Mouse (Mus musculus) brain, adult 2 months (tissue): ENCODE measurements around the gene Reep6.
A peak's percentile ranks its signal among the peaks of the same experiment; 100 is the strongest.
"Not testable (repeated sequence)": the region's sequence is repeated elsewhere in the genome, so short reads cannot be mapped to it uniquely, and the experiment has no call there.

Source experiments
- DNase-seq: peaks from one replicate; pipeline ENCODE4 v3.0.0; 2011; ENCODE audit warnings: low read depth, low spot score

Reep6 gene

GRCm38 (mm10) chr10:80325045-80325444 lies 4.7 kb upstream of the Reep6 start:
- no peak for DNase-seq

DNA sequence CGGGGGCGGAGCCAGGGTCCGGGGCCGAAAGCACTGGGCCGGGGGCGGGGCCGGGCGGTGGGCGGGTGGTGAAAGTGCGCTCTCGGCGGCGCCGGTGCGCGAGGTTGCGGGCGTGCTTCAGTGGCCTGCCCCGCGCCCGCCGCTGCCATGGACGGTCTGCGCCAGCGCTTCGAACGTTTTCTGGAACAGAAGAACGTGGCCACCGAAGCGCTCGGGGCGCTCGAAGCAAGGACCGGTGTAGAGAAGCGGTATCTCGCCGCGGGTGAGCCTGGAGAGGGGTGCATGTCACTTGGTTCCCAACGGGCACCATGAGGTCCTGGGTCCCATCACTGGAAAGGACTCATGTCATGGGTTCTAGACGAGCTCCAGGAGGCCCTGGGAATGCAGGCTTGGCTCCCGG lies 331 bp downstream of the Reep6 start:
- no peak for DNase-seq

DNA sequence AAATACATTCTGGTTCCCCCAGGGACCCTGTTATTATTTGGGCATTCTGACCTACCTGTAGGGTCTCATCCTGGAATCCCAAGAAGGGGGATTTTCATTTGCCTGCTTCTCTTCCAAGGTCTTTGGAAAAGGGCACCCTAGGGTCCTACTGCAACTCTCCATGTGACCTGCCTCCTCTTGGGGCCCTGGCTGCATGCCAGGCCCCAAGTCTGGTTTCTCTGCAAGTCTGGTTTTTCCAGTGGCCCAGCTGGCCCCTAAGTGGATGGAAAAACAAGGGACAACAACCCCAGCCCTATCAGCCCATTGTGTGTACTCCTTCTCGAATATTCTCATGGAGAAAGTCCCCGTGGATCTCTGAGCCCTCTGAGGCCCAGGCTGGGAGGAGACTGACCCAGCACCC lies 1.1 kb downstream of the Reep6 start:
- DNase-seq = no peak

GRCm38 (mm10) chr10:80331636-80332524 lies 2.1 kb downstream of the Reep6 start:
- peak; percentile 83 for DNase-seq

DNA sequence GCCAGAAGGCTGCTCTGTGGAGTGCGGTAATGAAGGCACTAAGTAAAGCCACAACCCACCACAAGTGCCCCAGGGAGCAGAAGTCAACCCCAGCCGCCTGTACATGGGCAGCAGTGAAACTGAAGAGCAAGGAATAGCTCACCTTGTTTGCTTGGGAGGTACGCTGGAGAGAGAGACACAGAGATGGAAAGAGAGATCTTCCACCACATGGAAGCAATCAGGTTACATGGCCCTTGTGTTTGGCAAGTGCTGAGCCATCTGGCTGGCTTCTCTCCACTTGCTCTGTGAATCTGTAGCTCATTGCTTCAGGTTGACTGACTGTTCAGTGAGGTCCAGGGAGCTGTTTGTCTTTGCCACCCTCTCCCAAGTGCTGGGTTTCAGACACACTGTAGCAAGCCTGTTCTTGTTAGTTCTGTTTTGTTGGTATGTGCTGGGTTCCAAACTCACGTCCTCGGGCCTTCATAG lies 2.8 kb downstream of the Reep6 start:
- peak; percentile 93 for DNase-seq

DNA sequence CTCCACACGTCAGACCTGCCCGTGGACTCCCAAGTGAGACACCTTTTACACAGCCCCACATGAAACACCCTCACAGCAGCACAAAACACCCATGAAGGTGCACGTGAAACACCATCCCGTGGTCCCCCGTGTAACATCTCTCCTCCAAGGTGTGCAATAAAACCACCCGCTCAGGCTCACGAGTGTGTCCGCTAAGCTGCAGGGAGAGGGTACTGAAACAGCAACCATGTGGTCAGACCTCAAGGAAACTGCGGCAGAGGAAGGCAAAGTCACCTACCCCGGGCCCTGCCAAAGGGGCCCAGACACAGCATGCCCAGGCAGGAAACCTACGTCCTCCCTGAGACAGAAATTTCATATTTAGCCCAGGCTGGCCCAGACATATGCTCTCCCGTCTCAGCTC lies 6.5 kb downstream of the Reep6 start:
- DNase-seq = no peak

DNA sequence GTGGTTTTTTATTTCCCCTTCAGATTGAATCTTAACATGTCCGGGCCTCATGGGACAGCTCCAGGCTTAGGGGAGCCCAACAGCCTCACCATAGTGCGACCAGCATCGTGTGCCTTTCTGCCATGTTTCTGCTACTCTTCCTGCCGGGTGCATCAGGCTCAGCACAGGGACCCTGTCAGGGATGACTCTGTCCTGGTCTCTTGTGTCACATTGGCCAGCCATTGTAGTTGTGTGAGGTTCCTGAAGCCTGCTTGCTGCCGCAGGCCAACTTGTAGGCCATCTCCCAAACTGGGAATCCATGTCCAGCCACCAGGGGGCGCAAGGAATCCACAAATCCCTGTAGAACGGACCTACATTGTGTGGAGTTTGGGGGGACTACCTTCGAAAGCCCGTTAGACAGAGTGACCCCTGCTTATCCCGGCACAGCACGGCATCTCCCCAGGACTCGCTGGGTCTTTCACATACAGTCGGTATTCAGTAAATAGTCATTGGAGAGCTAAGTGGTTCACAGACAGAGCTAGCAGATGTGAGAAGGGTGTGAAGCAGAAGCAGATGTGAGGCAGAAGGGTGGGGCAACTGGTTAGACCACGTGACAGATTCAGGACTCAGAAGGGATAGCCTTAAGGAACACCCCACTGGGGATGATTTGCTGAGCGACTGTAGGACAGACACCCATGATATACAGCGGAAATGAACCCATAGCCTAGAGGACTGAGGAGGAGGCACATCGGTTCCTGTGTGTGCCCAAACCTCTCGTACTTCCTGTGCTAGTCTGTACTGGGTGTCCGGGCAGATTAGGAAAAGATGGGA lies 10.4 kb downstream of the Reep6 start:
- DNase-seq = peak; percentile 94

DNA sequence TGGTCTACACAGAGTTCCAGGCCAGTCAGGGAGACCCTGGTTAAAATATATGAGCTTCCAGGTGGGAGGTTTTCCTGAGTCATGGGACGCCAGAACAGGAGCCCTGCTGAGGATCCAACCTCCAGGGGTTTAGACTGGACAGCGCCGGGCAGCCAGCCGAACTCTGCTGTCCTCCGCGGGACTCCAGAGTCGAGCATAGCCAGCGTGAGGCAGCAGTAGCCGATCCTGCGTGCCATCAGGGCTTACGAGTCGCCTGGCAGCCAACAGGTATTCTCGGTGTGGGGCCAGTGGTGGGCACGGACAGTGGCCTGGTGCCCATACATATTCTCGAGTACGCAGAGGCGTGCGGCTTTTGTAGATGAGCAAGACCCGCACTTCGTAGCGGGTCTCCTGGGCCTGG lies 11.3 kb downstream of the Reep6 start:
- no peak for DNase-seq

GRCm38 (mm10) chr10:80341491-80342304 lies 11.9 kb downstream of the Reep6 start:
- DNase-seq = no peak

GRCm38 (mm10) chr10:80342305-80342748 lies 12.6 kb downstream of the Reep6 start:
- no peak for DNase-seq

DNA sequence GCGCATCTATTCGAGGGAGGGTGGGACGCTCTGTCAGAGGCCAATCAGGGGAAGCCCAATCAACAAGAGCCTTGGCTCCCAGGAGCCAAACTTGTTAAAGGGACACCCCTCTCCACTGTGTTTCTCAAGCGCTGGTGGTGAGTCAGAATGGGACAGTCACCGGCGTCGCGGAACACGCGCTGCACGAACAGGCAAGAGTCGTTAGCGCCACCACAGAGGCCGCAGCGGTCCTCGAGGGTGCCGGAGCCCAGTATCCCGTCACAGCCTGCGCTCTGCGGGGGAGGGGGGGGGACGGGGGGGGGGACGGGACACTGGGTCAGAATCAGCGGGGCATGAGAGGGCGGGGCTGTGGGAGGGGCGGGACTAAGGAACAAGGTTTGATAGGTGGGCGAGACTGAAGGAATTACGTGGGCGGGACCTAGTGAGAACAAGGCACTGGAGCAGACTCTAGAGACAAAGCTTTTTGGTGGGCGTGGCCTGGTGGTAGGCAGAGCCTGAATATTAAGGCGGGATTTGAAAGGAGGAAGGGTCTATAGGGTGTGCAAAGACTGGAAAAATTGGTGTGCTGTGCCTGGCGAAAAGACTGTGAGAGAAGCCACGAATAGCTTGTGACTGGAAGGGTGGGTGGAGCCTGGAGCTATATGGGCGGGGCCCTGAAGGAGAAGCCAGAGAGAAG lies 13.1 kb downstream of the Reep6 start:
- DNase-seq = peak; percentile 79

DNA sequence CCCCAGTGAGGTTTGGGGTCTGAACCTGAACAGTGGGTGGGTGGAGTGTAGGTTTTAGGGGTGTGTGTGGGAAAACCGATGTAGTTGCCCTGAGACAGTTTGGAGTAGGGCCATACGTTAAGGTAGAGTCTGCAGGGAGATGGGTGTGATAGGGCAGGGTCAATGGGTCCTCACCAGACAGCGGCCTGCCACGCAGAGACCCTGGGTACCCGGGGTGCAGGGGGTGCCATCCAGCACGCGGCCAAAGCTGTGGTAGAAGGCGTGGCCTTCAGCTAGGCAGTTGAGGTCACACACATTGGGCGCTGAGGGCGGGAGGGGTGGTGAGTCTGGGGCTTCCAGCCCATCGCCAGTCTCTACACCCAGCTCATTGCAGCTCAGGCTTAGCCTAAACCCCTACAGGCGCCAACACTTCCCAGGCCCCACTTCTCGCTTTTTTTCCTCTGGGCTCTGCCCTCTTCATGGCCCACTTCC lies 13.7 kb downstream of the Reep6 start:
- DNase-seq = no peak

DNA sequence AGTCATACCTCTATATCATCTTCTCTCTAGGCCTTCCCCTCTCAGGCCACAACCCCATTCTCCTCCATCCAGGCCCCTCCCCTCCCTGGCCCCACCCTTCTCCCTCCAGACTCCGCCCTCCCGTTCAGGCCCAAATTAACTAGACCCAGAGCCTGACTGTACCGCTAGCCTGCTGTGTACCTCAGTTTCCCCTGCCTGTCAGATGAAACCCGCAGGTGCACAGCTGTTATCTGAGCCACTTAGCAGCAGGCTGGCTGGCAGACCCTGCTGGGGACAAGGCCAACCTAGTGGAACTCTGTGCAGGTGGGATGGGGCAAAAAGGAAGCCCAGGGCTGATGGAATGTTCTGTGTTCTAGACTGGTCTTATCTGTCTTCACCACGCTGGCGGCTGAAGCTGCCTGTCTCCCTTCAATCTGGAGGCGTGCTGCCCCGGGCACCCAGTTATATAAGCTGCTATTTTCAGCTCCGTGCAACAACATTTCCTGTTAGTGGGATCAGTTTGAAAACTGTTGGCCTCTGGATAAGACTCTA lies 14.4 kb downstream of the Reep6 start:
- DNase-seq = peak; percentile 69

DNA sequence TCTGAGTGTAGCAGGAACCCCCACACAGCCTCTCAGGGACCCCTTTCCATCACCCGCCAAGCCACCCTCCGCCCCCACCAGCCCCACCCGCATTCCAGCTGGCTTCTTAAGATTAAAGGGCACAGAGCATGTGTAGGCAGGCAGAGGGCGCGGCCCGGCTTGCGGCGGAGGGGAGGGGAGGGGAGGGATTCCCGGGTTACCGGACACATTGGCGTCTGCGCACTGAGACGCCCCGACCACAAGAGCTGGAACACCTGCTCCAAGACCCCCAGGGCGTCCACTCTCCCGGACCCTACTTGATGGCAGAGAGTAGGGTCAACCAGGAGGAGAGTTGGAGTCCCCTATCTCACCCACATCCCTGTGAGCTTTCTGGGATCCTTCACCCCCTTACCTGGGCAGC lies 15.4 kb downstream of the Reep6 start:
- no peak for DNase-seq

- not testable (repeated sequence) for DNase-seq
Observed at GRCm38 (mm10) chr10:80345929-80346328, 16.2 kb downstream of the Reep6 start.

DNA sequence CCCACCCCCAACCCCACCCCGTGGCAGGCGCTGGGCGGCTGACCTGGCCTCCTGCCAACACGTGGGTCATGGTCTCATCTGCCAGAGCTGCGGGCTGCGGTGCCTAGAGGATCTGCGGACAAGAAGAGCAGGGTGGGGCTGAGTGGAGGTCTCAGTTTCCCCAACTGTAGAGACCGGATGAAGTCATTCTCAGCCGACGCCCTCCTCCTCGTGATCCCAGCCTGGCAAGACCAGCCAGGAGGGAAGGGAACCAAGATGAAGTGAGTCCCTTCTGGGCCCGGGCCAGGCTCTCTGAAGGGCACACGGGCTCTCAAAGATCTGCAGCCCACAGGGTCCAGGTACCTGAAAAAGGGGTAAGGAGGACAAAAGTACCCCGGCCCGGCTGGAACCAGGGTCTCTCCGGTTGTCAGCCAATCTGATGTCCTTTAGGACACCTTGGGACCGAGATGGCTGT lies 17.8 kb downstream of the Reep6 start:
- DNase-seq = no peak

DNA sequence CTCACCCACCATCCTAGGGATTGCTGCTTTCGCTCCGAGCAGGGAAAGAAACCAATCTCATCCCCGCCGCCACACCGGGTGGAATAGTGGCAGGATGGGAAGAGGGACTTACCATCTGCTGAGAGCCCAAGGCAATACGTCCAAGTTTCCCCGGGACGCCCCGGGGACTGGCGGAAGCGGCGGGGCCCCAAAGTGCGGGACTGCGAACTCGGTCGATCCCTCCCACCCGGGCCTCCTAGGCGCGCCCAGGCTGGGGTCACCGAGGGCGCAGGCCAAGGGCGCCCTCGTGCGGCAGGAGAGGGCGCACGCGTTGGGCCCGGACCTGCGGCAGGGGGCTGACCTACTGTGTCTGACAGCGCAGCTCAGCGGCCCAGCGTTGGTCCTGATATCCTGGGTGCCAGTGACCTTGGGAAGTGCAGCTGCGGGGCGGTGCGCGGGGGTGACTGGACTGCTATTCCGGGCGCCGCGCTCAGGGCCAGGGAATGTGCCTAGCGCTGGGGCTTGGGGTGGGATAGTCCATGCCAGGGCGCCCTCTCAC lies 18.6 kb downstream of the Reep6 start, which contains the start of gene Adamtsl5:
Gene Adamtsl5, minus strand, starts transcription at position 169 of the 538 bp plus-strand sequence.
- peak; percentile 46 for DNase-seq

GRCm38 (mm10) chr10:80348981-80349380 lies 19.2 kb downstream of the Reep6 start:
- no peak for DNase-seq

DNA sequence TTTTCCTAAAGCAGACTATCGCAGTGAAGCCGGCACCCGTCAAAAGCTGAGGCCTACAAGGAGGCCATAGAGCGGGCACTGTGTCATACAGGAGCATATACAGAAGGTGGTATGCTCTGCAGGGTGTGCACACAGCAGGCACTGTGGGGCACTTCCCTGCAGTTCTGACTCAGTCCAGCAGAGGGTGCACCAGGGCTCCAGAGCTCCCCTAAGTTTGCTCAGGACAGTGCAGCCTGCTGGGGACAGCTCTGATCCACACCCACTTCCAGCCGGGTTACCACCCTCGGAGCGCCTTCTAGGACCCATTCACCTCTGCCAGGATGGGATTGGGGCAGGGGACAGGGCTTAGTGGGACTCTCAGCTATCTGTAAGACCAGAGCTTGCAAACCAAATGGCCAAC lies 20.5 kb downstream of the Reep6 start:
- peak; percentile 85 for DNase-seq

DNA sequence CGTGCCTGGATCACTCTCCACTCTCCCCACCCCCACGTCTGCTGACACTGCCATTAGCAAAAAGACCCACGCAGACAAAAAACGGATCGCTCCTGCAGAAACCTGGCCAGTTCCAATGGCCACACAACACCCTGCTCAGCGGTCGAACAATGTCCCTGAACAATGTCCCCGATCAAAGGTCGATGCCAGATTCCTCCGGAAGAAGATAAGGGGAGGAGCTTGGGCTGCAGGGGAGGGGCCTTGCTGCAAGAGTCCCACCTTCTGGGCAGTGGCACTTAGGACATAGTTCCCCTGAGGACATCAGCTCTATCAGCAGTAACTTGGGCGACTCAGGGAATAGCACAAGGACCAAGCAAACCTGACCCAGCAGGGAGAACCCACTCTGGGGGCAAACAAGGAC lies 22.1 kb downstream of the Reep6 start:
- no peak for DNase-seq
